Mouse (Mus musculus) ES-E14 (cell line): Measurements from ENCODE around the gene Fus.

Experiments used
- HCFC1 ChIP-seq: IDR thresholded peaks from 2 replicates; pipeline ENCODE4 v1.6.1; 2012; ENCODE audit warnings: low read length, inconsistent platforms, borderline replicate concordance; ENCODE audit not compliant: insufficient read depth
- MAFK ChIP-seq: IDR thresholded peaks from 2 replicates; pipeline ENCODE4 v1.6.1; 2014; ENCODE audit warnings: mild to moderate bottlenecking, low read depth, low read length, inconsistent platforms; ENCODE audit not compliant: insufficient read depth
- ZC3H11A ChIP-seq: IDR thresholded peaks from 2 replicates; pipeline ENCODE4 v1.6.1; 2012; ENCODE audit warnings: low read depth, mild to moderate bottlenecking, inconsistent platforms, low read length, borderline replicate concordance
- ZNF384 ChIP-seq: IDR thresholded peaks from 2 replicates; pipeline ENCODE4 v1.6.1; 2012; ENCODE audit warnings: low read depth, low read length, inconsistent platforms

DNA sequence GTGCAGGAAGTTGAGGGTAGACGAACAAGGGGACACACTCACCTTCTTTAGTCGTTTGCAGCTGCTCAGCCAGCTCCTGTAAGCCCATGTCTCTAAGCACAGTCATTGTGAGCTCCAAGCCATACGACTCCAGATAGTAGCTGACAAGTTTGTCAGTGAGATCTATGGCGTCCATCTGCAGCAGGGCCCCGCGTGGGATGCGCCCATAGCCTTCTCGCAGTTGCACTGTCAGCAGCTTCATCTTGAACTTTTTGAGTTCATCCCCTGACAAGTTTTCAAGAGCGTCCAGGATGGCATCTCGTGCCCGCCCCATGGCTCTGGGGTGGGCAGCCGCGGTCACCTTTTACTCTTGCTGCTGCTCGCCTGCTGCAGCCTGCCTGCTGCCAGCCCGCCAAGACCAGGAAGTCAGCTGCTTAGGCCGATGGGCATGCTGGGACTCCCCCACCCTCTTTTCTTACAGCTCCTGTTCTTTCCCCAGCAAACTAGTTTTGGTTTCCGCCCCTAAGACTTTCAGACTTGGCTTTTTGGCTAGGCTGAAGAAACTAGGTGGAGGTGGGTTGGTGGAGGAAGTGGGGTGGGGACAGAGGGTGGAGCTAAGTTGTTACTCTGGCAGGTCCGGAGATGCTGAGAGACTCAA is 26.2 kb downstream of the Fus start, which contains the start of gene Pycard:
- TF ChIP-seq ZNF384 = no peak
- no peak for TF ChIP-seq HCFC1
- no peak for TF ChIP-seq MAFK
- no peak for TF ChIP-seq ZC3H11A
